Mouse (Mus musculus): ENCODE measurements around the gene Olfr1454. TPM values are rescaled to one million over a fixed set of nuclear protein-coding genes. Genes with fewer than 3 reads are reported as not detected.

The Olfr1454 gene
- not detected in 2 replicates for total RNA-seq (2017)

GRCm38 (mm10) chr19:13060310-13060709, at the start of gene Olfr1454:
TSS of gene Olfr1454 (plus strand) at chr19:13060610.
- ATAC-seq (replicated peaks; ENCODE audit: low read depth, poor library complexity, severe bottlenecking): no peak

- ATAC-seq (replicated peaks; ENCODE audit: low read depth, poor library complexity, severe bottlenecking): no peak
Observed at GRCm38 (mm10) chr19:13028227-13028626, 32.2 kb upstream of the Olfr1454 start, which contains the start of gene Olfr1453. TSS of gene Olfr1453 (minus strand) at chr19:13028327.

- no peak for ATAC-seq (replicated peaks; ENCODE audit: low read depth, poor library complexity, severe bottlenecking)
Observed at GRCm38 (mm10) chr19:13093908-13094307, 33.5 kb downstream of the Olfr1454 start.

- no peak for ATAC-seq (replicated peaks; ENCODE audit: low read depth, poor library complexity, severe bottlenecking)
Observed at GRCm38 (mm10) chr19:13097791-13098190, 37.4 kb downstream of the Olfr1454 start, which contains the start of gene Olfr1457. TSS of gene Olfr1457 (minus strand) at chr19:13097891.

GRCm38 (mm10) chr19:13106675-13107074, 46.3 kb downstream of the Olfr1454 start, which contains the start of gene Olfr1458:
TSS of gene Olfr1458 (minus strand) at chr19:13106775.
- no peak for ATAC-seq (replicated peaks; ENCODE audit: low read depth, poor library complexity, severe bottlenecking)

Other genes with a start within 250 kb of the Olfr1454 start
- gene Gm5244, start 213.9 kb upstream of the Olfr1454 start, total RNA-seq (2017): not detected in 2 replicates
- gene Olfr1444, start 203.3 kb upstream of the Olfr1454 start, total RNA-seq (2017): not detected in 2 replicates
- not detected in 2 replicates for gene Olfr1445, start 176.8 kb upstream of the Olfr1454 start, total RNA-seq (2017)
- not detected in 2 replicates for gene Olfr1446, start 167.1 kb upstream of the Olfr1454 start, total RNA-seq (2017)
- not detected in 2 replicates for gene Olfr1447, start 156.9 kb upstream of the Olfr1454 start, total RNA-seq (2017)
- gene Olfr1448, start 136.2 kb upstream of the Olfr1454 start, total RNA-seq (2017): not detected in 2 replicates
- not detected in 2 replicates for gene Olfr1449, start 129.8 kb upstream of the Olfr1454 start, total RNA-seq (2017)
- not detected in 2 replicates for gene Olfr1450, start 110.4 kb upstream of the Olfr1454 start, total RNA-seq (2017)
- gene Olfr1451, start 65.6 kb upstream of the Olfr1454 start, total RNA-seq (2017): not detected in 2 replicates
- gene Olfr1453, start 32.3 kb upstream of the Olfr1454 start, total RNA-seq (2017): not detected in 2 replicates
- not detected in 2 replicates for gene Olfr1457, start 37.3 kb downstream of the Olfr1454 start, total RNA-seq (2017)
- gene Olfr1458, start 46.2 kb downstream of the Olfr1454 start, total RNA-seq (2017): not detected in 2 replicates
- not detected in 2 replicates for gene Olfr1459, start 88.9 kb downstream of the Olfr1454 start, total RNA-seq (2017)
- not detected in 2 replicates for gene Olfr1461, start 102.4 kb downstream of the Olfr1454 start, total RNA-seq (2017)
- gene Olfr1462, start 125.1 kb downstream of the Olfr1454 start, total RNA-seq (2017): not detected in 2 replicates
- gene Olfr1463, start 170.7 kb downstream of the Olfr1454 start, total RNA-seq (2017): not detected in 2 replicates